ENCODE assay signal across 9 mouse cellular contexts in genomic region chr14:62464966-62465365, GRCm38 (mm10). TPM values are rescaled to one million over a fixed set of nuclear protein-coding genes. Genes with fewer than 3 reads are reported as not detected.
DNase-seq lines count a peak whose midpoint lies in the region; ATAC-seq and TF ChIP-seq lines count a peak whose summit lies in the region.
"Had no signal": no experiment of that assay in that cellular context is flagged by ENCODE, and none has a peak within 500 bp of the region (broad histone marks: within the 10 kb centered on the region; RNA-seq: fewer than 3 reads in every experiment).

No protein-coding gene starts in this region.

- H3K36me3 ChIP-seq in midbrain, embryonic 13.5 days = no peaks in the 10 kb centered on the region

- H3K9ac ChIP-seq in midbrain, embryonic 13.5 days (replicated peaks) = no peak overlapping the region

- no peak for ATAC-seq in midbrain, embryonic 13.5 days
- no peak for ATAC-seq in megakaryocyte-erythroid progenitor cell, adult 5-6 weeks (replicated peaks; ENCODE audit: low FRiP score, low TSS enrichment, poor library complexity, severe bottlenecking)

- DNase-seq in layer of hippocampus, adult 2 months (ENCODE audit: low spot score in 2 of 2) = no peak
- no peak for DNase-seq in layer of hippocampus, adult 9-10 months (ENCODE audit: low spot score)
- peak; percentile 25 for DNase-seq in cerebellum, adult 11-12 months
- DNase-seq in heart, adult 11 months = peak; percentile 91
- peak; percentile 80 for DNase-seq in kidney, adult 18-20 months
- DNase-seq in frontal cortex, postnatal 14 days (ENCODE audit: low spot score in 2 of 2) = no peak

- peak overlapping the region; percentile 22; the same call in 1 of the 2 replicates for H3K4me3 ChIP-seq in layer of hippocampus, adult 2 months
- no peak overlapping the region for H3K4me3 ChIP-seq in midbrain, embryonic 13.5 days (replicated peaks)
- H3K4me3 ChIP-seq: myocyte had no signal

- H3K4me2 ChIP-seq in midbrain, embryonic 13.5 days (replicated peaks) = peak overlapping the region; percentile 12; the same call in 1 of the 2 replicates

- H3K9me3 ChIP-seq in midbrain, embryonic 13.5 days = no peaks in the 10 kb centered on the region

- 22% methylated on average over 9 of the region's 9 CpGs for WGBS in midbrain, embryonic 13.5 days

- H3K27ac ChIP-seq in layer of hippocampus, adult 2 months = no peak overlapping the region
- H3K27ac ChIP-seq in midbrain, embryonic 13.5 days = no peak overlapping the region

- TF ChIP-seq CTCF in layer of hippocampus, adult 2 months (conservative IDR thresholded peaks at IDR 0.05) = no peak

- peaks cover 9% of the 10 kb centered on the region; the same call in 1 of the 2 replicates for H3K4me1 ChIP-seq in midbrain, embryonic 13.5 days (replicated peaks)

- H3K27me3 ChIP-seq in midbrain, embryonic 13.5 days = no peaks in the 10 kb centered on the region

RNA-seq across cellular contexts. Expression of gene Gucy1b2, which starts 8.9 kb away (rescaled TPM):
- total RNA-seq in layer of hippocampus, adult 2 months (2021) = under 1 TPM in 1 of 2 experiments, not detected in 1; 0.37 TPM
- polyA plus RNA-seq in midbrain, embryonic 13.5 days (2015; fragmentation: Nextera tagmentation; extraction: Ambion mirVana) = 1.2 and 1.6 TPM in 2 replicates
- total RNA-seq in megakaryocyte-erythroid progenitor cell, adult 5-6 weeks (2014; fragmentation: Nextera tagmentation) = not detected in 2 replicates
- total RNA-seq in megakaryocyte-erythroid progenitor cell, adult 5-6 weeks (2017) = not detected in 2 replicates
- polyA plus RNA-seq: myocyte had no signal

Comparison
In these comparisons a context has a peak if more than half of its experiments do, and no peak if none do; other contexts are left out.
1. DNase-seq: peak in cerebellum, adult 11-12 months (single experiment), heart, adult 11 months (single experiment) and kidney, adult 18-20 months (single experiment); none in layer of hippocampus, adult 2 months (0 of 2), layer of hippocampus, adult 9-10 months (single experiment) and frontal cortex, postnatal 14 days (0 of 2).